Mouse (Mus musculus): Measurements from ENCODE around the gene Ndufa11.

DNA sequence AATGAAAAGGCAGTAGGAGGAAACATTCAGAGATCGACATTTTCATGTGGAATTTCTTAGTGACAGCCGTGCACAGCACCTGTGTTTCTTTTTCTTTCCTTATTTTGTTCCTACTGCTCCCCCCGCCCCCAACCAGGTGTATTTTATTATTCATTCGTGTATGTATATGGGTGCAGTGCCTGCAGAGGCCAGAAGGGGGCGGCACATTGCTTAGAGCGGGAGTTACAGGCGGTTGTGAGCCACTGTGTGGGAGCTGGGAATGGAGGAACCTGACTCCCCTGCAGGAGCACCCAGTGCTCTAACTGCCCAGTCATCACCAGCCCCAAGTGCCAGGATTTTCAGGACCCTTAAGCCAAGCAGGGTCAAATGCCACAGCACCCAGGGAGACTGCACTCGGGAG is 19.0 kb downstream of the Ndufa11 start:
- TF ChIP-seq GATA1 (IDR thresholded peaks at IDR 0.05; ENCODE audit: borderline replicate concordance, low read length) (no peak), FLI1 (IDR thresholded peaks at IDR 0.05; ENCODE audit: low read length) (no peak)
